Mouse (Mus musculus): ENCODE measurements around the gene Olfr624. TPM values are rescaled to one million over a fixed set of nuclear protein-coding genes. Genes with fewer than 3 reads are reported as not detected.
"Not testable (repeated sequence)": the region's sequence is repeated elsewhere in the genome, so short reads cannot be mapped to it uniquely, and the experiment has no call there.

Gene Olfr624
- total RNA-seq (2021): 0.06 TPM in 1 of 2 replicates, not detected in the other
- long read RNA-seq: 0 reads

GRCm38 (mm10) chr7:103671091-103671490 lies at the start of gene Olfr624:
Gene Olfr624 (minus strand): TSS chr7:103671191.
- DNase-seq: no peak

GRCm38 (mm10) chr7:103716398-103716797 lies 45.4 kb upstream of the Olfr624 start:
- not testable (repeated sequence) for DNase-seq

- DNase-seq: no peak
Observed at GRCm38 (mm10) chr7:103714371-103714770, 43.4 kb upstream of the Olfr624 start, which contains the start of gene Olfr243. Gene Olfr243 (plus strand): TSS chr7:103714671.

- DNase-seq: no peak
Observed at GRCm38 (mm10) chr7:103712024-103712423, 41.0 kb upstream of the Olfr624 start.

GRCm38 (mm10) chr7:103699469-103699868 lies 28.5 kb upstream of the Olfr624 start:
- no peak for DNase-seq

GRCm38 (mm10) chr7:103682420-103682819 lies 11.4 kb upstream of the Olfr624 start, which contains the start of gene Olfr625-ps1:
Gene Olfr625-ps1 (plus strand): TSS chr7:103682720.
- no peak for DNase-seq

- no peak for DNase-seq
Observed at GRCm38 (mm10) chr7:103663598-103663997, 7.4 kb downstream of the Olfr624 start, which contains the start of gene Olfr623. Gene Olfr623 (minus strand): TSS chr7:103663698.

- DNase-seq: no peak
Observed at GRCm38 (mm10) chr7:103644070-103644469, 26.9 kb downstream of the Olfr624 start.

GRCm38 (mm10) chr7:103642602-103643001 lies 28.4 kb downstream of the Olfr624 start, which contains the start of gene Olfr622:
Gene Olfr622 (minus strand): TSS chr7:103642702.
- no peak for DNase-seq

GRCm38 (mm10) chr7:103636795-103637194 lies 34.2 kb downstream of the Olfr624 start:
- DNase-seq: no peak

Other genes starting within 250 kb of the Olfr624 start
- not detected in 2 replicates for gene Olfr605, start 225.8 kb downstream of the Olfr624 start, total RNA-seq (2021)
- not detected in 2 replicates for gene Olfr606, start 222.1 kb downstream of the Olfr624 start, total RNA-seq (2021)
- gene Olfr607, start 207.0 kb downstream of the Olfr624 start, total RNA-seq (2021): not detected in 2 replicates
- not detected in 2 replicates for gene Olfr608, start 201.3 kb downstream of the Olfr624 start, total RNA-seq (2021)
- not detected in 2 replicates for gene Olfr609, start 173.1 kb downstream of the Olfr624 start, total RNA-seq (2021)
- not detected in 2 replicates for gene Olfr610, start 159.1 kb downstream of the Olfr624 start, total RNA-seq (2021)
- gene Olfr611, start 150.3 kb downstream of the Olfr624 start, total RNA-seq (2021): not detected in 2 replicates
- gene Olfr612, start 128.5 kb downstream of the Olfr624 start, total RNA-seq (2021): not detected in 2 replicates
- gene Olfr613, start 123.1 kb downstream of the Olfr624 start, total RNA-seq (2021): not detected in 2 replicates
- not detected in 2 replicates for gene Olfr615, start 115.1 kb downstream of the Olfr624 start, total RNA-seq (2021)
- not detected in 2 replicates for gene Olfr616, start 102.0 kb downstream of the Olfr624 start, total RNA-seq (2021)
- not detected in 2 replicates for gene Olfr617, start 98.1 kb downstream of the Olfr624 start, total RNA-seq (2021)
- not detected in 2 replicates for gene Olfr618, start 81.1 kb downstream of the Olfr624 start, total RNA-seq (2021)
- not detected in 2 replicates for gene Olfr619, start 70.6 kb downstream of the Olfr624 start, total RNA-seq (2021)
- not detected in 2 replicates for gene Olfr620, start 58.7 kb downstream of the Olfr624 start, total RNA-seq (2021)
- gene Olfr622, start 28.5 kb downstream of the Olfr624 start, total RNA-seq (2021): not detected in 2 replicates
- gene Olfr623, start 7.5 kb downstream of the Olfr624 start, total RNA-seq (2021): not detected in 2 replicates
- not detected in 2 replicates for gene Olfr625-ps1, start 11.5 kb upstream of the Olfr624 start, total RNA-seq (2021)
- gene Olfr243, start 43.5 kb upstream of the Olfr624 start, total RNA-seq (2021): not detected in 2 replicates
- not detected in 2 replicates for gene Olfr628, start 59.2 kb upstream of the Olfr624 start, total RNA-seq (2021)
- gene Olfr629, start 73.8 kb upstream of the Olfr624 start, total RNA-seq (2021): not detected in 2 replicates
- not detected in 2 replicates for gene Olfr630, start 86.1 kb upstream of the Olfr624 start, total RNA-seq (2021)
- gene Olfr69, start 100.4 kb upstream of the Olfr624 start, total RNA-seq (2021): not detected in 2 replicates
- not detected in 2 replicates for gene Olfr68, start 108.5 kb upstream of the Olfr624 start, total RNA-seq (2021)
- not detected in 2 replicates for gene Olfr67, start 120.6 kb upstream of the Olfr624 start, total RNA-seq (2021)
- 217 and 281 TPM in 2 replicates for gene Hbb-bt, start 142.8 kb upstream of the Olfr624 start, total RNA-seq (2021)
- 2,100 and 2,179 TPM in 2 replicates for gene Hbb-bs, start 156.9 kb upstream of the Olfr624 start, total RNA-seq (2021)
- not detected in 2 replicates for gene Hbb-bh2, start 169.3 kb upstream of the Olfr624 start, total RNA-seq (2021)
- gene Hbb-bh1, start 172.0 kb upstream of the Olfr624 start, total RNA-seq (2021): not detected in 2 replicates
- gene Hbb-y, start 182.0 kb upstream of the Olfr624 start, total RNA-seq (2021): not detected in 2 replicates
- gene Olfr66, start 215.1 kb upstream of the Olfr624 start, total RNA-seq (2021): not detected in 2 replicates
- gene Olfr64, start 223.3 kb upstream of the Olfr624 start, total RNA-seq (2021): not detected in 2 replicates
- gene Olfr65, start 232.3 kb upstream of the Olfr624 start, total RNA-seq (2021): not detected in 2 replicates